Mouse (Mus musculus): ENCODE data around the gene Olfr1056.
"Not testable (repeated sequence)": the region's sequence is repeated elsewhere in the genome, so short reads cannot be mapped to it uniquely, and the experiment has no call there.

The Olfr1056 gene

DNA sequence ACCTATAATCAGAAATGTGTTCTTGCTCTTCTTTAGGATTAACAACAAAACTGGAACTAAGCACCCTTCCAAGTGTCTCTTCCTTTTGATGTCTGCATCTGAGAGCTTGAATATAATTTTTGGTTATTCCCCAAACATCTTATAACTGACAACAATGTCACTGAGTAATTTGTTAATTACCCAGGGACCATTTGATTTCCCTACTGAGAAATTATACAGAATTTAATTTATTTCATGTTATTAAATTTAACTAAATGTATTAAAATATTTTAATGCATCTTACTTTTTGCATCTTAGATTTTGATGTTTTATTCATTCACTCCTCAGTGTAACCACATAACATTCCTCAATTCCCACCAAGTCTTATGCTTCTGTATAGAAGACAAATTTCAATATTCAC, at the start of gene Olfr1056:
Olfr1056 (minus strand) TSS at position 101 of the 400 bp plus-strand sequence.
- DNase-seq (ENCODE audit: low read depth, low spot score), result no peak

DNA sequence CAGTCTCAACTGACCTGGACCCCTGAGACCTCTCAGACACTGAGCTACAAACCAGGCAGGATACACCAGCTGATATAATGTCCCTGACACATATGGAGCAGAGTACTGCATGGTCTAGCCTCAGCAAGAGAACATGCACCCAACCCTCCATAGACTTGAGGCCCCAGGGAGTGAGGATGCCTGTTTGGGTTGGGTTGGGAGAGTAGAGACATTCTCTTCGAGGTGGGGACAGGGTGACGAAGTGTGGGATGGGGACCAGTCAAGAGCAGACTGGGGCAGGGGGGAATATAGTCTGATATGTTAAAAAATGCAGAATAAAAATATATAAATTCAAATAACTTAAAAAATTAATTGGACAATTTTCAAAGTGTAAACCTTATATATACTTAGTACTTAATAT, 32.8 kb upstream of the Olfr1056 start:
- DNase-seq (ENCODE audit: low read depth, low spot score), result no peak

- not testable (repeated sequence) for DNase-seq (ENCODE audit: low read depth, low spot score)
Observed at GRCm38 (mm10) chr2:86388461-86388860, 26.2 kb upstream of the Olfr1056 start, which contains the start of gene Olfr1058. Olfr1058 (minus strand) TSS chr2:86388561.

DNA sequence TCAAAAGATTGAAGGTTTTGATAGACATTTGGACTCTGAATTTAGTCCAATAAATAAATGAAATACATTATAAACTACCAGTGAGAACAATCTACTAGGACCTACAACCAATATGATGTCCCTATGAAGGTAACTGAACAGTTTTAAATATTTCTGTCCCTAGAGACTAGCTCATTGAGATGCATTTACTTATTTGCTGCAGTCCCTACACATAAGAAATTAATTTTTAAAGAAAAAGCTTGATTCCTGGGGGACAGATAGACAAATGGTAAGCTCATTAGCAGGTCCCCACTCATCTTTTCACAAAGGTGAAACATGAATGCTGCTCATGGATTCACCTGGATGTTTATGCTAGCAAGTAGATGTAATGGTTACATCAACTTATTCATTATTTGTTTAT, 16.0 kb upstream of the Olfr1056 start, which contains the start of gene Olfr1057:
Olfr1057 (minus strand) TSS at position 101 of the 400 bp plus-strand sequence.
- no peak for DNase-seq (ENCODE audit: low read depth, low spot score)

- DNase-seq (ENCODE audit: low read depth, low spot score), result not testable (repeated sequence)
Observed at GRCm38 (mm10) chr2:86366342-86366741, 4.1 kb upstream of the Olfr1056 start.

- not testable (repeated sequence) for DNase-seq (ENCODE audit: low read depth, low spot score)
Observed at GRCm38 (mm10) chr2:86351751-86352150, 10.5 kb downstream of the Olfr1056 start.

DNA sequence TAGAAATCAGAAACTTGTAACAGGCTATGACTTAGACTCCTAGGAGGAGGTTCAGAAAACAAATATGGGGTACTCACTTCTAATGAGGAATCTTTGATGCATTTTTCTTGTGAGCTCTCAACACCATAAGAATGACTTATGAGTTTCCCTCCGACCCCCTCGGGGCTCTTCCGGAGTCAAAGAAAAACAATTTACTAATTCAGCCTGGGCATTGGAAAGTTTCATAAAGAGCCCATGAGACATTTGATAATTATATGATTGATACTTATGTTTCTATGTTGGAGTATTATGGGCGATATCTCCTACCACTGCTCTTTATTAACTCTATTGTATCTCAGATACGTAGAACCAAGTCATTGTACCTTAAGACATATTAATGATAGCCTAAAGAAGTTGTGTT, 12.1 kb downstream of the Olfr1056 start, which contains the start of gene Olfr1055:
Olfr1055 (minus strand) TSS at position 101 of the 400 bp plus-strand sequence.
- DNase-seq (ENCODE audit: low read depth, low spot score), result no peak

DNA sequence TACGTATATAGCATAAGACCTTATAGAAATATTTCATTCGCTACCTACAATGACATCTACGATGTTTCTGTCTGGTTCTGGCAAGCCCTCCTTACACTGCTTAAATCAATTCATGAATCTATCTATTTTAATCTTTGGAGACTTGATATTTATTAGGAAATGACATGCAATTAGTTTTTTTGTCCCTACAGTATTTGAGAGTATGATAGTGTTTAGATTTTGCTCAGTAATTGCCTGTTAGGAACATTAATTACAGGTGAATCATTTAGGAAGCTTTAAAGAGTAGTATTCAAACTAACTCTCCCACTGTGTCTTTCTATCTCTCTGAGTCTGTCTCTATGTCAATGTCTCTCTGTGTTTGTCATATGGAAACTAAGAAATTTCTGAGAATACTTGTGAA, 26.9 kb downstream of the Olfr1056 start, which contains the start of gene Olfr1054:
Olfr1054 (minus strand) TSS at position 101 of the 400 bp plus-strand sequence.
- no peak for DNase-seq (ENCODE audit: low read depth, low spot score)

DNA sequence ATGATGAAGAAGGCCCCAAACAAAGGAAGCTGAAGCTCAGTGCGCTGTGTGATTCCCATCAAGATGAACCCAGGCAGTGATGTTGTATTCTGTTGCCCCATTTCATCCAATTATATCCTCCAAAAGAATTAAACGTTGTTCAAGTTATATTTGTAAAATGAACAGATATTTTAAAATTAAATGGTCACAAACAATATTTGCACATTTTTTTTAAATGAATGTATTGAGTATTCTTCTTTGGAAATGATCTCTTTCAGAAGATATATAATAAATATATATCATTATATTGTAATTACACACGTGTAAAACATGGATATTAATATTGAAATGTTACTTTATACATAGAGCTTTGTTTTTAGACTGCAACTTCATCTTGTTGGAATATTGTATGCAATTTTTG, 47.1 kb downstream of the Olfr1056 start, which contains the start of gene Olfr1053:
Olfr1053 (minus strand) TSS at position 101 of the 400 bp plus-strand sequence.
- DNase-seq (ENCODE audit: low read depth, low spot score), result no peak
